In genomic region chr2:37981562-37982403, GRCm38 (mm10) we compare ENCODE assay signal across 10 mouse cellular contexts.
DNase-seq lines count a peak whose midpoint lies in the region; ATAC-seq lines count a peak whose summit lies in the region.
"Had no signal": no experiment of that assay in that cellular context is flagged by ENCODE, and none has a peak within 500 bp of the region (broad histone marks: within the 10 kb centered on the region; RNA-seq: fewer than 3 reads in every experiment).

No protein-coding gene starts in this region.

- peak; percentile 31 for DNase-seq in embryonic facial prominence, embryonic 14.5 days (ENCODE audit: low spot score)
- DNase-seq in embryonic facial prominence, embryonic 10.5 days (ENCODE audit: low spot score), result no peak
- DNase-seq in right cerebral cortex, postnatal 4 days, result peak; percentile 24
- no peak for DNase-seq in right cerebral cortex, adult 18-20 months
- DNase-seq in retina, postnatal 7 days (ENCODE audit: low read depth, low spot score), result peak; percentile 14
- DNase-seq in heart, embryonic 10.5 days (ENCODE audit: low spot score), result no peak
- no peak for DNase-seq in MN1 (ENCODE audit: low spot score)
- DNase-seq: heart, postnatal 4 days had no signal

- H3K4me3 ChIP-seq in embryonic facial prominence, embryonic 14.5 days (ENCODE audit: low read depth, low read length), result no peak overlapping the region
- H3K4me3 ChIP-seq in embryonic facial prominence, embryonic 10.5 days, result no peak overlapping the region
- H3K4me3 ChIP-seq in heart, embryonic 10.5 days, result no peak overlapping the region
- H3K4me3 ChIP-seq: embryonic facial prominence, embryonic 13.5 days had no signal

- H3K27me3 ChIP-seq in embryonic facial prominence, embryonic 14.5 days (replicated peaks; ENCODE audit: control insufficient read depth, insufficient read depth, low read length), result no peaks in the 10 kb centered on the region
- peaks cover 4% of the 10 kb centered on the region; the same call in 1 of the 2 replicates for H3K27me3 ChIP-seq in embryonic facial prominence, embryonic 10.5 days (replicated peaks; ENCODE audit: low read depth, poor library complexity, severe bottlenecking)
- H3K27me3 ChIP-seq in heart, embryonic 10.5 days (ENCODE audit: insufficient read depth, poor library complexity, severe bottlenecking), result no peaks in the 10 kb centered on the region
- H3K27me3 ChIP-seq: embryonic facial prominence, embryonic 13.5 days had no signal

- H3K9me3 ChIP-seq in embryonic facial prominence, embryonic 14.5 days (ENCODE audit: control insufficient read depth, low read length), result no peaks in the 10 kb centered on the region
- H3K9me3 ChIP-seq in embryonic facial prominence, embryonic 10.5 days, result no peaks in the 10 kb centered on the region
- H3K9me3 ChIP-seq in heart, embryonic 10.5 days, result no peaks in the 10 kb centered on the region
- H3K9me3 ChIP-seq: embryonic facial prominence, embryonic 13.5 days had no signal

- no peak overlapping the region for H3K9ac ChIP-seq in embryonic facial prominence, embryonic 14.5 days (ENCODE audit: low read depth, low read length)
- H3K9ac ChIP-seq: embryonic facial prominence, embryonic 13.5 days had no signal

- no peak for ATAC-seq in embryonic facial prominence, embryonic 14.5 days (ENCODE audit: low read depth)
- no peak for ATAC-seq in activated CD4-positive, CD25-positive, alpha-beta regulatory T cell, adult 4 months

- H3K36me3 ChIP-seq in embryonic facial prominence, embryonic 14.5 days (ENCODE audit: control insufficient read depth, insufficient read depth, low read length), result no peaks in the 10 kb centered on the region
- no peaks in the 10 kb centered on the region for H3K36me3 ChIP-seq in embryonic facial prominence, embryonic 10.5 days (replicated peaks)
- H3K36me3 ChIP-seq in heart, embryonic 10.5 days, result no peaks in the 10 kb centered on the region
- H3K36me3 ChIP-seq: embryonic facial prominence, embryonic 13.5 days had no signal

- peaks cover 20% of the 10 kb centered on the region for H3K4me1 ChIP-seq in embryonic facial prominence, embryonic 14.5 days (ENCODE audit: control insufficient read depth, insufficient read depth, low read length)
- peaks cover 37% of the 10 kb centered on the region for H3K4me1 ChIP-seq in embryonic facial prominence, embryonic 10.5 days
- no peaks in the 10 kb centered on the region for H3K4me1 ChIP-seq in heart, embryonic 10.5 days

- no peak overlapping the region for H3K4me2 ChIP-seq in embryonic facial prominence, embryonic 14.5 days (ENCODE audit: low read depth, low read length)
- H3K4me2 ChIP-seq: embryonic facial prominence, embryonic 13.5 days had no signal

- 60% methylated on average over 15 of the region's 15 CpGs for WGBS in embryonic facial prominence, embryonic 14.5 days
- 76% methylated on average over 15 of the region's 15 CpGs for WGBS in embryonic facial prominence, embryonic 10.5 days
- WGBS in heart, embryonic 10.5 days, result 78% methylated on average over 15 of the region's 15 CpGs

- no peak overlapping the region for H3K27ac ChIP-seq in embryonic facial prominence, embryonic 14.5 days (replicated peaks; ENCODE audit: low read depth, low read length)
- H3K27ac ChIP-seq in embryonic facial prominence, embryonic 10.5 days (replicated peaks), result no peak overlapping the region
- no peak overlapping the region for H3K27ac ChIP-seq in heart, embryonic 10.5 days
- H3K27ac ChIP-seq: embryonic facial prominence, embryonic 13.5 days had no signal

Comparison
In these comparisons a context has a peak if more than half of its experiments do, and no peak if none do; other contexts are left out.
1. DNase-seq: peak in embryonic facial prominence, embryonic 14.5 days (single experiment), right cerebral cortex, postnatal 4 days (single experiment) and retina, postnatal 7 days (single experiment); none in embryonic facial prominence, embryonic 10.5 days (single experiment), right cerebral cortex, adult 18-20 months (single experiment), heart, embryonic 10.5 days (single experiment) and MN1 (single experiment).